Mouse (Mus musculus) forebrain, embryonic 15.5 days (tissue): ENCODE measurements around the gene D630003M21Rik. TPM values are rescaled to one million over a fixed set of nuclear protein-coding genes. Genes with fewer than 3 reads are reported as not detected.
A peak's percentile ranks its signal among the peaks of the same experiment; 100 is the strongest.

ENCODE experiments used
- ATAC-seq: fragments of 200-750 bp; cut with Nextera tagmentation; replicated peaks from 2 replicates; pipeline ENCODE4 v1.8.0; 2017; ENCODE audit warnings: mild to moderate bottlenecking, moderate TSS enrichment, moderate library complexity
- H3K27ac ChIP-seq: fragments of 300-500 bp; sonication (generic); replicated peaks from 2 replicates; pipeline ENCODE4 v1.5.1; 2015; ENCODE audit warnings: mild to moderate bottlenecking, inconsistent platforms
- H3K27me3 ChIP-seq: fragments of 300-500 bp; sonication (generic); 2 replicates; pipeline ENCODE4 v1.6.1; 2015; ENCODE audit warnings: inconsistent platforms
- H3K36me3 ChIP-seq: fragments of 300-500 bp; sonication (generic); 2 replicates; pipeline ENCODE4 v1.6.1; 2015; ENCODE audit warnings: mild to moderate bottlenecking, inconsistent platforms
- H3K4me1 ChIP-seq: fragments of 300-500 bp; sonication (generic); 2 replicates; pipeline ENCODE4 v1.6.1; 2015; ENCODE audit warnings: inconsistent platforms
- H3K4me2 ChIP-seq: fragments of 300-500 bp; sonication (generic); replicated peaks from 2 replicates; pipeline ENCODE4 v1.6.1; 2015; ENCODE audit warnings: mild to moderate bottlenecking, inconsistent platforms
- H3K4me3 ChIP-seq: fragments of 300-500 bp; sonication (generic); 2 replicates; pipeline ENCODE4 v1.5.1; 2015; ENCODE audit warnings: mild to moderate bottlenecking, inconsistent platforms
- H3K9ac ChIP-seq: fragments of 300-500 bp; sonication (generic); replicated peaks from 2 replicates; pipeline ENCODE4 v1.6.1; 2015; ENCODE audit warnings: mild to moderate bottlenecking, inconsistent platforms
- H3K9me3 ChIP-seq: fragments of 300-500 bp; sonication (generic); 2 replicates; pipeline ENCODE4 v1.6.1; 2016; ENCODE audit warnings: inconsistent platforms
- WGBS: fragments of 180-500 bp; shearing (Covaris S2); methylation state at CpG from one replicate; pipeline ENCODE4 v1.1.7; 2015; ENCODE audit warnings: mixed read lengths; 5-methylcytosine and 5-hydroxymethylcytosine counted together
- polyA plus RNA-seq: library from polyadenylated mRNA; unstranded; fragments of >200 nt; fragmentation: Nextera tagmentation; extraction: Ambion mirVana; gene quantifications from 2 replicates; pipeline ENCODE4 v1.2.1, GENCODE M21; 2015

D630003M21Rik gene
- polyA plus RNA-seq, 1 experiment from 2014 or later, result 2.4 TPM

GRCm38 (mm10) chr2:158230617-158231016, 1.6 kb upstream of the D630003M21Rik start:
- no peak for ATAC-seq
- Histone ChIP-seq H3K4me3 (no peak overlapping the region), H3K27ac (no peak overlapping the region; the same call in 1 of the 2 replicates), H3K9ac (no peak overlapping the region), H3K4me1 (peaks cover 17% of the 10 kb centered on the region), H3K9me3 (no peaks in the 10 kb centered on the region), H3K4me2 (no peak overlapping the region), H3K27me3 (no peaks in the 10 kb centered on the region), H3K36me3 (no peaks in the 10 kb centered on the region)
- 37% methylated on average over 6 of the region's 6 CpGs for WGBS

- H3K4me1 ChIP-seq, result peaks cover 17% of the 10 kb centered on the region
- H3K9ac ChIP-seq, result peak overlapping the region; percentile 61
- no peaks in the 10 kb centered on the region for H3K36me3 ChIP-seq
- peak; percentile 23 for ATAC-seq
- no peaks in the 10 kb centered on the region for H3K9me3 ChIP-seq
- H3K4me3 ChIP-seq, result peak overlapping the region; percentile 50
- no peaks in the 10 kb centered on the region for H3K27me3 ChIP-seq
- H3K4me2 ChIP-seq, result peak overlapping the region; percentile 94
- H3K27ac ChIP-seq, result peak overlapping the region; percentile 42
- 26% methylated on average over 7 of the region's 7 CpGs for WGBS
These were observed 476 bp upstream of the D630003M21Rik start for GRCm38 (mm10) chr2:158229503-158229892.

- WGBS, result 74% methylated on average over 5 of the region's 5 CpGs
- H3K4me1 ChIP-seq, result peaks cover 17% of the 10 kb centered on the region
These were observed 3.7 kb downstream of the D630003M21Rik start for GRCm38 (mm10) chr2:158225301-158225700.

GRCm38 (mm10) chr2:158223497-158223896, 5.5 kb downstream of the D630003M21Rik start:
- no peak for ATAC-seq
- no peak overlapping the region for H3K27ac ChIP-seq
- H3K9ac ChIP-seq, result no peak overlapping the region
- WGBS, result 81% methylated on average over 3 of the region's 3 CpGs
- H3K36me3 ChIP-seq, result no peaks in the 10 kb centered on the region
- no peak overlapping the region for H3K4me2 ChIP-seq
- no peaks in the 10 kb centered on the region for H3K27me3 ChIP-seq
- no peaks in the 10 kb centered on the region for H3K9me3 ChIP-seq
- 0 out of 2 replicates have a peak, but pooled peaks cover 3% of the 10 kb centered on the region for H3K4me1 ChIP-seq
- no peak overlapping the region for H3K4me3 ChIP-seq

More at GRCm38 (mm10) chr2:158225301-158225700, 3.7 kb downstream of the D630003M21Rik start:
- no peaks in the 10 kb centered on the region for H3K27me3 ChIP-seq
- no peak overlapping the region for H3K4me3 ChIP-seq
- H3K9ac ChIP-seq, result no peak overlapping the region
- no peak for ATAC-seq
- no peaks in the 10 kb centered on the region for H3K36me3 ChIP-seq
- no peak overlapping the region for H3K27ac ChIP-seq
- H3K4me2 ChIP-seq, result no peak overlapping the region
- no peaks in the 10 kb centered on the region for H3K9me3 ChIP-seq

DNA sequence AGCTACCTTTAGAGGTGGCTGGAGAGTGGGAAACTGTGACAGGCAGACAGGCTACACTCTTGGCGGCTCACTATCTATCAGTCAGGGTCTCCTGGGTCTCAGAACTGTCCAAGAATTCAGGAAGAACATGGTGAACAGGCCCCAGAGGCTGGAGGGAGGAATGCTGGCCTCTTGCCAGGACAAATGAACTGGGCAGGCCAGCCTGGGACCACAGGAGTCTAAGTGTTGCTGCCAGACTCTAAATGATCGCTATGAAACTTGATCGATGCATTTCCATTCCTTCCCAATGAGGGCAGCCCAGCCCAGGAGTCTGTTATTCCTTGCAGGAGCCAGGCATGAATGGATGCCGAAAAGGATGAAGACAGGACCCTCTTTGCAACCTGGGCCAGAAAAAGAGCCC, 6.4 kb downstream of the D630003M21Rik start:
- H3K4me1 ChIP-seq, result no peaks in the 10 kb centered on the region
- no peak overlapping the region for H3K9ac ChIP-seq
- H3K4me2 ChIP-seq, result no peak overlapping the region
- no peaks in the 10 kb centered on the region for H3K36me3 ChIP-seq
- no peak overlapping the region for H3K27ac ChIP-seq
- no peaks in the 10 kb centered on the region for H3K9me3 ChIP-seq
- no peak overlapping the region for H3K4me3 ChIP-seq
- no peaks in the 10 kb centered on the region for H3K27me3 ChIP-seq
- WGBS, result 64% methylated on average over 4 of the region's 4 CpGs
- no peak for ATAC-seq

- Histone ChIP-seq H3K9ac (no peak overlapping the region), H3K36me3 (no peaks in the 10 kb centered on the region), H3K27ac (no peak overlapping the region), H3K9me3 (no peaks in the 10 kb centered on the region), H3K4me1 (no peaks in the 10 kb centered on the region), H3K4me3 (no peak overlapping the region), H3K4me2 (no peak overlapping the region), H3K27me3 (no peaks in the 10 kb centered on the region)
- ATAC-seq, result no peak
- WGBS, result 94% methylated on average over 9 of the region's 9 CpGs
These were observed 7.5 kb downstream of the D630003M21Rik start for GRCm38 (mm10) chr2:158221446-158222084.

DNA sequence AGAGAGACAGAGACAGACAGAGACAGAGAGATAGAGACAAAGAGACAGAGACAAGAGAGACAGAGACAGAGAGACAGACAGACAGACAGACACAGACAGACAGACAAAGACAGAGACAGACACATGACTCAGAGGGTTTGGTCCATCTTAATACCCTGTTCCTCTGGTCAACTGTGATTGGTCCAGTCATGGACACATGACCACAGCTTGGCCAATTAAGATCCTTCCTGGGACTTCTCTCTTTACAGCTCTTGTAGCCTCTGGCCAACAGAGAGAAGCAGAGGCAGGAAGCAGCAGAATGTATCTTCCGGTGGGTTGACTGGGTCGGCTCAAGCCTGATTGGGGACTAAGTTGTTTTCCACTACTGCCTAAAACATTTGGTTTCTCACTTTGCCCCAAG, 9.5 kb downstream of the D630003M21Rik start:
- no peak for ATAC-seq
- Histone ChIP-seq H3K4me2 (no peak overlapping the region), H3K36me3 (no peaks in the 10 kb centered on the region), H3K27me3 (no peaks in the 10 kb centered on the region), H3K9ac (no peak overlapping the region), H3K4me3 (no peak overlapping the region), H3K9me3 (no peaks in the 10 kb centered on the region), H3K4me1 (peaks cover 7% of the 10 kb centered on the region; the same call in 1 of the 2 replicates), H3K27ac (no peak overlapping the region)
- 100% methylated on average over 2 of the region's 2 CpGs for WGBS

GRCm38 (mm10) chr2:158216510-158216909, 12.5 kb downstream of the D630003M21Rik start:
- no peaks in the 10 kb centered on the region for H3K27me3 ChIP-seq
- no peak for ATAC-seq
- no peaks in the 10 kb centered on the region for H3K36me3 ChIP-seq
- H3K4me2 ChIP-seq, result no peak overlapping the region
- H3K4me1 ChIP-seq, result peaks cover 8% of the 10 kb centered on the region; the same call in 1 of the 2 replicates
- no peak overlapping the region for H3K4me3 ChIP-seq
- H3K27ac ChIP-seq, result no peak overlapping the region
- 88% methylated on average over 8 of the region's 8 CpGs for WGBS
- no peaks in the 10 kb centered on the region for H3K9me3 ChIP-seq
- H3K9ac ChIP-seq, result no peak overlapping the region

- H3K36me3 ChIP-seq, result no peaks in the 10 kb centered on the region
- no peak overlapping the region for H3K4me2 ChIP-seq
- peaks cover 12% of the 10 kb centered on the region; the same call in 1 of the 2 replicates for H3K4me1 ChIP-seq
- 59% methylated on average over 9 of the region's 9 CpGs for WGBS
- peak; percentile 58; the same call in 1 of the 2 replicates for ATAC-seq
- no peaks in the 10 kb centered on the region for H3K27me3 ChIP-seq
- H3K9me3 ChIP-seq, result no peaks in the 10 kb centered on the region
- H3K9ac ChIP-seq, result no peak overlapping the region
- H3K27ac ChIP-seq, result peak overlapping the region; percentile 64
- H3K4me3 ChIP-seq, result no peak overlapping the region
These were observed 13.5 kb downstream of the D630003M21Rik start for GRCm38 (mm10) chr2:158215283-158216117.

- WGBS, result 61% methylated on average over 4 of the region's 4 CpGs
- Histone ChIP-seq H3K27ac (no peak overlapping the region), H3K36me3 (no peaks in the 10 kb centered on the region), H3K27me3 (no peaks in the 10 kb centered on the region), H3K4me2 (no peak overlapping the region), H3K4me3 (no peak overlapping the region), H3K4me1 (peaks cover 18% of the 10 kb centered on the region; the same call in 1 of the 2 replicates), H3K9me3 (no peaks in the 10 kb centered on the region), H3K9ac (no peak overlapping the region)
- no peak for ATAC-seq
These were observed 17.1 kb downstream of the D630003M21Rik start for GRCm38 (mm10) chr2:158211764-158212471.

GRCm38 (mm10) chr2:158210958-158211357, 18.1 kb downstream of the D630003M21Rik start:
- ATAC-seq, result no peak
- H3K27ac ChIP-seq, result no peak overlapping the region
- H3K27me3 ChIP-seq, result no peaks in the 10 kb centered on the region
- H3K4me2 ChIP-seq, result no peak overlapping the region
- H3K4me1 ChIP-seq, result peaks cover 18% of the 10 kb centered on the region; the same call in 1 of the 2 replicates
- no peak overlapping the region for H3K9ac ChIP-seq
- no peaks in the 10 kb centered on the region for H3K36me3 ChIP-seq
- no peaks in the 10 kb centered on the region for H3K9me3 ChIP-seq
- WGBS, result 24% methylated on average over 10 of the region's 10 CpGs
- H3K4me3 ChIP-seq, result no peak overlapping the region

DNA sequence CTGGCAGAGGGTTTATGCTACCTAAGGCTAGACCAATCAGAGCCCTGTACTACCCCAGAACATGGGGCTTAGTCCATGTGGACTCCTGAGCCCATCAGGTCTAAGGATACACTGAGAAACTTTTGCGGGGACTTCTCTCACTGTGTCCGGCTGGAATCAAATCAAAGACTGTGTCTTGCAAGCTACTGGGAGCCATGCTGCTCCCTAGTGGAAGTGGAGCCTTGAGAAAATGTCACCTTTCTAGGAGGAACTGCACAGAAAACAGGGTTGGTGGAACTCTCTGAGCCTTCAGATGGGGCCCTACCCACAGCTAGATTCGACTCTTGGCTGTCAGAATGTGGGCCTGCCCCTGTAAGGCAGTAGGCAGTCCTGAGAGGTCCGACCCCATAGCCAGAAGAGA, 18.5 kb downstream of the D630003M21Rik start:
- Histone ChIP-seq H3K4me3 (no peak overlapping the region), H3K9me3 (no peaks in the 10 kb centered on the region), H3K9ac (no peak overlapping the region), H3K4me2 (no peak overlapping the region), H3K36me3 (no peaks in the 10 kb centered on the region), H3K27me3 (no peaks in the 10 kb centered on the region), H3K27ac (no peak overlapping the region), H3K4me1 (peaks cover 14% of the 10 kb centered on the region; the same call in 1 of the 2 replicates)
- ATAC-seq, result no peak
- WGBS, result 45% methylated on average over 4 of the region's 4 CpGs
